Mouse (Mus musculus) left cerebral cortex, adult 18-20 months (tissue): ENCODE results near the gene H2-M10.3. TPM values are rescaled to one million over a fixed set of nuclear protein-coding genes. Genes with fewer than 3 reads are reported as not detected.
"Not testable (repeated sequence)": the region's sequence is repeated elsewhere in the genome, so short reads cannot be mapped to it uniquely, and the experiment has no call there.

Experiments
- DNase-seq, 2 experiments: peaks; one replicate each; pipeline ENCODE4 v3.0.0; 2021 to 2022; ENCODE audit warnings: low spot score in 2 of 2, mixed read lengths in 1 of 2
- long read RNA-seq, 2 experiments: library from polyadenylated mRNA; stranded (forward); transcript quantifications; one replicate each; pipeline ENCODE4 v2.0.0; 2021
- total RNA-seq, 2 experiments: library from RNA; stranded (reverse); gene quantifications; 2 replicates each; pipeline ENCODE4 v1.2.3; 2021

Gene H2-M10.3
- total RNA-seq = not detected
- long read RNA-seq, experiment 1 = 0 reads
- long read RNA-seq, experiment 2 = 0 reads

GRCm38 (mm10) chr17:36368317-36368716 is at the start of gene H2-M10.3:
Gene H2-M10.3, minus strand, starts transcription at chr17:36368417.
- not testable (repeated sequence) for DNase-seq

DNA sequence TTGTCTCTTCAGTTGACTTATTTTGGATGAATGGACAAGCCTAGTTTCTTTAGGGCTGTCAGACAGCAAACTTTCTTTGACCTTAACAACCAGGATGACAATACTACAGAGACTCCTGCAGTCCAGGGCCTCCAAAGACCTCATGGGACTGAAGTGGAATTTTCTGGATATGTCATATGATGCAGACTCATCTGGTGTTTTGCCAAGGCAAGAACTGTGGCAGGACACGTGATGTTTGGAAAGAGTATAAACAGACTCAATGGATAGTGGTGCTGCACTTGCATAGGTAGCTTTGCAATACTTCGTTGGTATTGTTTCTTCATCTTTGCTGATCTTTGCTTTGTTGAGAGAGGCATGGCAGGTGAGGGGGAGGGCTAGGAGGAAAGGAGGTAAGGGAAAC is 49.2 kb upstream of the H2-M10.3 start:
- no peak for DNase-seq

GRCm38 (mm10) chr17:36415407-36415806 is 47.2 kb upstream of the H2-M10.3 start:
- DNase-seq = no peak

DNA sequence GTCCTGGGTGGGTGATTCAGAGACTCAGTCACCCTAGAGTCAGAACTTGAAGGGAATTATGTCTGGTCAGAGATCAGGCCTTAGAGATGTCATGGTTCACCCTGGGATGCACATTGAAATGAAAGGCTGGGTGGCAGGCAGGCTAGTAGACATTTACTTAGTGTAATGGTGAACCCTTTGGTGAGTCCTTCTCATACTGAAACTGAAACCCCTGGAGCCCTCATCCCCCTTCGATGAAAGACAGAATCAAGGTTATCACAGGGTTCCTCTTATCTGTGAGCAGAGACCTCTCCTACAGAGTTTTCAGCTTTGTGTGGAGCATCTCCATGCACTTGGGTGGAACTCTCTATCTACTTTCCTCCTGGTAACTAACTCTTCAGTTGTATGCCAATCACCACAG is 46.1 kb upstream of the H2-M10.3 start:
- DNase-seq = no peak

GRCm38 (mm10) chr17:36389907-36390306 is 21.7 kb upstream of the H2-M10.3 start:
- DNase-seq = no peak

DNA sequence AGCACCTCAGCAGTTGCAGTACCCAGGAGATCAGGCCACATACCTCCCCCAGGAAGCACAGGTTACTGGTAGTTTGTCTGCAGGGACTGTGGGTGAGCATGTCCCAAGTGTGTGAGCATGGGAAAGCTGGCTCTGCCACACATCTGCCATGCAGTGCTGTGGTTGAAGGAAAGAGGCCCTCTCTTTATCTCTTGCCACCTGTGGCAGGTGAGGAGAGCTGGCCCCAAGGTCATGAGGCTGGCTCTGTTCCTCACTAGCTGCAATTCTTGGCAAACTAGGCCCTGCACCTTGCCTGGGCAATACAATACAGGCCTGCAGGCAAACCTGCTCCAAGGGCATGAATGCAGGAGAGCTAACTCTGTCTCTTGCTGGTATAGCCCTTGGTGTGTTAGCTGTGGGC is 5.8 kb downstream of the H2-M10.3 start:
- DNase-seq = not testable (repeated sequence)

DNA sequence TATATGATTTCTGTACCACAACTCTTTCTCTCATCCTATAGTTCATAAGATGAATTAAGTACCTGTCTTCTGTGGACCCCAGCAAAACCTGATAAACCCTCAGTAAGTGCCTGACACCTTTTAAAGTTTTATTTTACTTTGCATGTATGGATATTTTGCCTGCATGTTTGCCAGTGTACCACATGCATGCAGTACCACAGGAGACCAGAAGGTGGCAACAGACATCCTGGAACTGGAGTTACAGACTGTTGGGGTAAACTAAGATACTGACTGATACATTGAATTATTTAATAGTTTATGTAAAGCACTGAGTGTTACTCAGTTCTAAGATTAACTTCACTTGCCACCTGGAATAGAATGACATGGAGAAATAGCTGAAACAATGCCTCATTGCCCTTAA is 10.7 kb downstream of the H2-M10.3 start:
- peak; percentile 50 to 59 for DNase-seq

- DNase-seq = no peak
Observed at GRCm38 (mm10) chr17:36355763-36356162, 12.5 kb downstream of the H2-M10.3 start.

DNA sequence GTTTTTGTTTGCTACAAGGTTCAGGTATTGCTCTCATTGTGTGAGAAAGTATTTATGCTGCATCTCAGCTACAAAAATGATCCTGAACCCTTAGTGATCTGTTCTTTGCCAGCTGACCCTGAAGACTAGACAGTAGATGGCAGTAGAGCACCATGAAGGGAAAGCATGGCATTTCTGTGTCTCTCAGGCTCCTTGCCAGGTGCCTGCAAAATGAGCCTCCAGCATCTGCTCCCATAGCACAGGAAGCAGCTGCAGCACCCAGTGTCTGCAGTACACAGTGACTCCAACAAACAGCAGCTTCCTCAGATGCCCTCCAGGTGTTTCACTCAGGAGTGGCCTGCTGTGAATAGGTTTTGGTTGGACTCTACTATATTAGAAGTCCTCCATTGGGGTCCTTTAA is 12.9 kb downstream of the H2-M10.3 start:
- peak; percentile 68 to 70 for DNase-seq

DNA sequence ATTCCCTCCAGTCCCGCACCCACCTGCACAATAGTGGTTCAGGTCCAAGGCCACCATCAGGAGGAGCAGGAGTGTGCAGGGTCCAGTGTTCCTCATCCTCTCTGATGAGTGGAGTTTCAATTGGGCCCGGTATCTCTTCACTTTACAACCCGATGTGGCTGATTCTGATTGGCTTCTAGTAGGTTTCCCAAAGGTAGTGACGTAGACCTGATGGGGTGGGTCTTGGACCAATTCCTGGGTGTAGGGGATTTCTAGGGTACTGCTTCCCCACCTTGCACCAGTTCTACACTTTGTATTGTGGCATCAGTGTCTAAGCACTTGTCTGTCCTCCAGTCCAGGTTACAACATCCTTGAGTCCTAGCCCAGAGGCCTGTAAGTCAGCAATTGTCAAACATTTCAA is 42.2 kb downstream of the H2-M10.3 start, which contains the start of gene H2-M10.1:
Gene H2-M10.1, minus strand, starts transcription at position 101 of the 400 bp plus-strand sequence.
- no peak for DNase-seq

- DNase-seq = no peak
Observed at GRCm38 (mm10) chr17:36315689-36316253, 52.4 kb downstream of the H2-M10.3 start.

- peak; percentile 73 to 81 for DNase-seq
Observed at GRCm38 (mm10) chr17:36315041-36315688, 53.1 kb downstream of the H2-M10.3 start.

Other genes starting within 250 kb of the H2-M10.3 start
- not detected for gene Gm19684, start 246.7 kb downstream of the H2-M10.3 start, total RNA-seq
- not detected for gene Gm7030, start 239.0 kb downstream of the H2-M10.3 start, total RNA-seq
- gene Gm8909, start 199.9 kb downstream of the H2-M10.3 start, total RNA-seq = not detected
- gene H2-T3, start 178.1 kb downstream of the H2-M10.3 start, total RNA-seq = under 1 TPM in 1 of 2 experiments, not detected in 1; 0.37 TPM
- gene Rpp21, start 110.3 kb downstream of the H2-M10.3 start, total RNA-seq = 10 to 100 TPM; 39.3 to 43.6 TPM
- gene Trim39, start 96.2 kb downstream of the H2-M10.3 start, total RNA-seq = 10 to 100 TPM; 22.9 to 25.7 TPM
- not detected for gene H2-M10.2, start 81.9 kb downstream of the H2-M10.3 start, total RNA-seq
- not detected for gene H2-M10.1, start 42.3 kb downstream of the H2-M10.3 start, total RNA-seq
- not detected for gene H2-M10.4, start 93.9 kb upstream of the H2-M10.3 start, total RNA-seq
- not detected for gene H2-M11, start 178.7 kb upstream of the H2-M10.3 start, total RNA-seq